Mouse (Mus musculus) forebrain, embryonic 13.5 days (tissue): ENCODE measurements around the gene Ctrc. TPM values are rescaled to one million over a fixed set of nuclear protein-coding genes. Genes with fewer than 3 reads are reported as not detected.

Experiments used
- ATAC-seq: fragments of 200-750 bp; cut with Nextera tagmentation; 2 replicates; pipeline ENCODE4 v1.8.0; 2017
- H3K27ac ChIP-seq: fragments of 300-500 bp; sonication (generic); 2 replicates; pipeline ENCODE4 v1.5.1; 2015; ENCODE audit warnings: inconsistent platforms, mild to moderate bottlenecking, moderate library complexity
- H3K27me3 ChIP-seq: fragments of 300-500 bp; sonication (generic); 2 replicates; pipeline ENCODE4 v1.6.1; 2015; ENCODE audit warnings: mild to moderate bottlenecking, inconsistent platforms
- H3K36me3 ChIP-seq: fragments of 300-500 bp; sonication (generic); 2 replicates; pipeline ENCODE4 v1.6.1; 2015; ENCODE audit warnings: mild to moderate bottlenecking, inconsistent platforms; ENCODE audit not compliant: poor library complexity, severe bottlenecking
- H3K4me1 ChIP-seq: fragments of 300-500 bp; sonication (generic); 2 replicates; pipeline ENCODE4 v1.6.1; 2015; ENCODE audit warnings: inconsistent platforms
- H3K4me2 ChIP-seq: fragments of 300-500 bp; sonication (generic); 2 replicates; pipeline ENCODE4 v1.6.1; 2015; ENCODE audit warnings: inconsistent platforms, mild to moderate bottlenecking, moderate library complexity
- H3K4me3 ChIP-seq: fragments of 300-500 bp; sonication (generic); 2 replicates; pipeline ENCODE4 v1.5.1; 2015; ENCODE audit warnings: mild to moderate bottlenecking, inconsistent platforms
- H3K9ac ChIP-seq: fragments of 300-500 bp; sonication (generic); 2 replicates; pipeline ENCODE4 v1.6.1; 2015; ENCODE audit warnings: mild to moderate bottlenecking, inconsistent platforms
- H3K9me3 ChIP-seq: fragments of 300-500 bp; sonication (generic); replicated peaks from 2 replicates; pipeline ENCODE4 v1.6.1; 2016; ENCODE audit warnings: inconsistent platforms
- WGBS: fragments of 180-500 bp; shearing (Covaris S2); methylation state at CpG from one replicate; pipeline ENCODE4 v1.1.7; 2015; 5-methylcytosine and 5-hydroxymethylcytosine counted together
- polyA plus RNA-seq: library from polyadenylated mRNA; unstranded; fragments of >200 nt; fragmentation: Nextera tagmentation; extraction: Ambion mirVana; gene quantifications from 2 replicates; pipeline ENCODE4 v1.2.1, GENCODE M21; 2015

Ctrc gene
- polyA plus RNA-seq, 1 experiment from 2014 or later, result not detected

DNA sequence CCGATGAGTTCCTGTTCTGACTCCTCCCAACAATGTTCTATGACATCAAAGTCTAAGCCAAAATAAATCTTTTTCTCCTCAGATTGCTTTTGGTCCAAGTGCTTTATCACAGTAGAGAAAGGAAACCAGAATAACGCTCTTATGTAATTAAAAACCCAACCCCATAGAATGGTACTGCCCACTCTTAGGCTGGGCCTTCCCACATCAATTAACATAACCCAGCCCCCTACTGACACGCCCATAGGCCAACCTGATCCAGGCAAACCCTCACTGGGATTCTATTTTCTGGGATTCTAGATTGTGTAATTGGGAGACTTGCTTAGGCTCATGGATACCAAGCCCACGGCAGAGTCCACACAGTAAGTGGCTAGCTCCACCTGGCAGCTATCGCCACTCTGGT, 18.8 kb upstream of the Ctrc start:
- Histone ChIP-seq H3K4me3 (no peak overlapping the region), H3K27me3 (no peaks in the 10 kb centered on the region), H3K27ac (peak overlapping the region; percentile 4; the same call in 1 of the 2 replicates), H3K9me3 (no peaks in the 10 kb centered on the region), H3K4me2 (no peak overlapping the region), H3K36me3 (peaks cover 38% of the 10 kb centered on the region), H3K4me1 (peaks cover 41% of the 10 kb centered on the region), H3K9ac (no peak overlapping the region)
- 95% methylated on average over 5 of the region's 5 CpGs for WGBS
- ATAC-seq, result no peak

DNA sequence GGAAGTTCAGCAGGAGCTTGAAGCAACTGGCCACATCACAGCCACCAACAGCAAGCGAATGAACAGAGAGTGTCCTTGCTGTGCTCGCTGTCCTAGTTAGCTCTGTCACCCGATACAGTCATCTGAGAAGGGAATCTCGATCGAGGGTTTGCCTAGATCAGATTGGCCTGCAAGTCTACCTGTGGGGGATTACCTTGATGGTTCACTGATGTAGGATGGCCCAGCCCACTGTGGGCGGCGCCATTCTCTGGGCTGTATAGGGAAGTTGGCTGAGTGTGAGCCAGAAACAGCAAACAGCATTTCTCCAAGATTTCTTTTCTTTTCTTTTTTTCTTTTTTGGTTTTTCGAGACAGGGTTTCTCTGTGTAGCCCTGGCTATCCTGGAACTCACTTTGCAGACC, 18.3 kb upstream of the Ctrc start:
- no peak overlapping the region for H3K9ac ChIP-seq

DNA sequence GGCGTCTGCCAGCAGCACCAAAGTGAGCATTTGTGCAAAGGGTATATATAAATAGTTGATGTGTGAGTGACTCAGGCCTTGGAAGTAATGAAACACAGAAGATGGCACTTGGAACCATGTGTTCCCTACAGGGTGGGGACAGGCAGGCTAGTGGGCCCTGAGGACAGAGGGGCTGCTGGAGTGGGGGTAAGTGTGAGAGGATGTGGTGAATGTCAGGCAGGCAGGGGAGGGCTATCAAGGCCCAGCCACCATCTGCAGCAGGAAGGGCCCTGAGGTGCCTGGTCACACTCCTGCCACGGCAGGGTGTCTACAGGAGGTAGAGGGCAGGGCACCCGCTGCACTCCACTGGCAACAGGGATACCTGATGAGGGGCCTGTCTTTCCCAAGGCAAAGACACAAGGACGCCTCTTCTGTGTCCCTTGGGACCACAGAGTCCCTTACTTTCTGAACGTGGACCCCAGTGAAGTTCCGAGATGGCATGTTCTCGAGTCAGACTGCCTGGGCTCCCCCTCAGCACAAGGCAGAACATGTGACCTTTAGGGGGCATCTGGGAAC, 17.6 kb upstream of the Ctrc start:
- Histone ChIP-seq H3K9me3 (no peaks in the 10 kb centered on the region), H3K27ac (no peak overlapping the region), H3K36me3 (peaks cover 51% of the 10 kb centered on the region), H3K4me1 (peaks cover 31% of the 10 kb centered on the region), H3K9ac (no peak overlapping the region), H3K4me2 (no peak overlapping the region), H3K4me3 (no peak overlapping the region), H3K27me3 (no peaks in the 10 kb centered on the region)
- no peak for ATAC-seq
- WGBS, result 92% methylated on average over 7 of the region's 7 CpGs

More for the DNA sequence above, 18.3 kb upstream of the Ctrc start:
- H3K4me2 ChIP-seq, result no peak overlapping the region
- H3K4me1 ChIP-seq, result peaks cover 36% of the 10 kb centered on the region
- ATAC-seq, result no peak
- H3K9me3 ChIP-seq, result no peaks in the 10 kb centered on the region
- 92% methylated on average over 8 of the region's 8 CpGs for WGBS
- H3K27ac ChIP-seq, result no peak overlapping the region
- H3K36me3 ChIP-seq, result peaks cover 43% of the 10 kb centered on the region
- H3K4me3 ChIP-seq, result no peak overlapping the region
- H3K27me3 ChIP-seq, result no peaks in the 10 kb centered on the region

DNA sequence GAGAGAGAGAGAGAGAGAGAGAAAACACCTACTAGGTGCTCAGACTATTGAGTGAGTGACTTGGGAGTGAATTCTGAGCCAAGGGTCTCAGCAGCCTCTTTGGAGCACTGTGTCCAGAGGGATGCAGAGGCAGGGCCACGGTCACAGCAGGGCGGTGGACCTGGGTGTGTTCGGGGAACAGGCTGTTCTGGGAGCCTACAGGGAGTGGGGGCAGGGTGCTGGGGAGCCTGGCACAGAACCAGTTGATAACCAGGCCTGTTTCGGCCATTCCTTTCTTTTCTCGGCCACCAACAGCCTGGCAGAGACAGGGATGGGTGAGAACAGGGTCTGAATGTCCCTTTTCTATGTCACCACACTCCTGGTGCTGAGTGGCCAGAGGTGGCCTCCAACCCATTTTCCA, 16.7 kb upstream of the Ctrc start:
- H3K9ac ChIP-seq, result no peak overlapping the region
- WGBS, result 88% methylated on average over 5 of the region's 5 CpGs
- no peak overlapping the region for H3K4me3 ChIP-seq
- H3K4me1 ChIP-seq, result peaks cover 24% of the 10 kb centered on the region
- no peaks in the 10 kb centered on the region for H3K27me3 ChIP-seq
- no peak overlapping the region for H3K4me2 ChIP-seq
- no peaks in the 10 kb centered on the region for H3K9me3 ChIP-seq
- peaks cover 54% of the 10 kb centered on the region for H3K36me3 ChIP-seq
- ATAC-seq, result no peak
- no peak overlapping the region for H3K27ac ChIP-seq

DNA sequence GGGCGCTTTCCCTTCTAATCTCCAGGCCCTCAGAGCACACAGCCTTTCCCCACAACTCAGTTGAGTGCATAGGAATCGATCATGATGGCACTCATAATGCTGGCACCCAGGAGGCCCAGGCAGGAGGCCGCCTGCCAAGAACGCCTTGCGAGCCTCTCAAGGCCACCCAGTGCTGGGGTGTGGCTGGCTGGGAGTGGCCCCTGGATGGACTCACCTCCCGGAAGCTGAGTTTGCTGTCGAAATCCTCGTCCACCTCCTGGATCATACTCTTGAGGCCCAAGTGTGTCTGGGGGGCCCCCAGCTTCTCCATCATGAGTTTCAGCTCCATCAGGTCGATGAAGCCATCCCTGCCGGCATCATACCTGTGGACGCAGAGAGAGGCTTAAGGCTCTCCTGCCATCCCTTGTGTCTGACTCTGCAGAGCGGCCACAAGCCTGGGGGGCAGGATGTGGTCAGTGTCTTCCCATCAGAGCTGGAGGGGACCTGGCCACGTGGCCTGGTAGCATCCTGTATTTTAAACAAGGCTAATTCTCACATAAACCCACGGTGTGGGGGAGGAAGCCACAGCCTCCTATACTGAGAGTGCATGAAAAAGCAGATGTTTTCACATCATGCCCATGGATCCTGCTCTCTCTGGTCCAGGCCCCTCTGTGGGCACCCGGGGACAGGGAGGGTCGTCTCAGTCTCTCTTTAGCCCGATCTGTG, 15.6 kb upstream of the Ctrc start:
- Histone ChIP-seq H3K9ac (no peak overlapping the region), H3K27ac (no peak overlapping the region), H3K27me3 (no peaks in the 10 kb centered on the region), H3K4me1 (peaks cover 17% of the 10 kb centered on the region), H3K36me3 (peaks cover 54% of the 10 kb centered on the region), H3K4me2 (no peak overlapping the region), H3K9me3 (no peaks in the 10 kb centered on the region), H3K4me3 (no peak overlapping the region)
- WGBS, result 93% methylated on average over 17 of the region's 17 CpGs
- ATAC-seq, result no peak

DNA sequence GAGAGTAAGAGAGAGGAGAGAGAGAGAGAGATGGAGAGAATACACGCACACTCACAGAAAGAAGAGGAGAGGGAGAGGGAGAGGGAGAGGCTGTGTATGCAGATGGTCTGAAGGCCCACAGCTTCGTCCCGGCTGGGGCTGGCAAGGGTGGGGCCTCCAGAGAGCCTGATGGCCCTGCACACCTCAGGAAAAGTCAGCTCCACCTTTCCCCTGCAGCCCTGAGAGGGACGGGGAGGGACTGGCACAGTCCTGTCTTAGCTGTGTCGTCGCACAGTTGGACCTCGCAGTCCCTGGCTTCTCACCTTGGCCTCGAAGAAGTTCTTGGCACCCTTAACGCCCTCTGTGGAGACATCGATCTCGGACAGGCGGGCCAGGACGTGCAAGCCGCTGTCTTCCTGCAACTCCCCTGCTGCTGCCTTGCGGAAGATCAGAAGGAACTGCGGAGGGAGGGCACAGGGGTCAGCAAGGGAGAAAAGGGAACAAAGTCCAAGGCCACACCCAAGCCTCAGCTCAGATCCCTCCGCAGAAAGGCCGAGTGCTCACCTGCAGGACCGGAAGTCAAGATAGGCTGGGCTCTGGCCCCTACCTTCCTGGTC, 14.2 kb upstream of the Ctrc start:
- no peak for ATAC-seq
- WGBS, result 78% methylated on average over 19 of the region's 19 CpGs
- no peaks in the 10 kb centered on the region for H3K27me3 ChIP-seq

DNA sequence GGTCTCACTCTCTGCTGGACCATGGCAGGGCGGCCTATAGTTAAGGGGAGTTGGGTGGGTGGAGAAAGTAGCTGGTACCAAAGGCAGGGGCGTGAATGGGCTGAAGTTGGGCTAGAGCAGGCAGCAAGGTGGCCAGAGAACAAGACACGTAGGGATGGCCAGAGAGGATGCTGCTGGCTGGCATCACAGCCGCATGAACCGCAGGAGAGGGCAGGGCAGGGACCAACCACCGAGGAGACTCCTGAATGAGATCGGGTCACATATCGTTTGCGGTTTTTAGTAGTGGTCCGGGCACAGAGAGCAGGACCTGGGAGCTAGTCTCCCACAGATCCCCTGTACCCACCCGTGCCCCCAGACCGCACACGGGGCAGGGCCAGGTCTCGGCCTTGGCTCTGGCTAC, 13.2 kb upstream of the Ctrc start:
- peaks cover 40% of the 10 kb centered on the region for H3K36me3 ChIP-seq
- WGBS, result 92% methylated on average over 14 of the region's 14 CpGs
- no peak overlapping the region for H3K4me2 ChIP-seq
- no peaks in the 10 kb centered on the region for H3K9me3 ChIP-seq
- H3K4me1 ChIP-seq, result peaks cover 5% of the 10 kb centered on the region; the same call in 1 of the 2 replicates
- ATAC-seq, result no peak
- no peaks in the 10 kb centered on the region for H3K27me3 ChIP-seq
- no peak overlapping the region for H3K4me3 ChIP-seq
- no peak overlapping the region for H3K9ac ChIP-seq
- no peak overlapping the region for H3K27ac ChIP-seq

More for the DNA sequence above, 14.2 kb upstream of the Ctrc start:
- H3K9me3 ChIP-seq, result no peaks in the 10 kb centered on the region
- H3K4me3 ChIP-seq, result no peak overlapping the region
- peaks cover 46% of the 10 kb centered on the region for H3K36me3 ChIP-seq
- no peak overlapping the region for H3K27ac ChIP-seq
- no peak overlapping the region for H3K4me2 ChIP-seq
- no peak overlapping the region for H3K9ac ChIP-seq
- peaks cover 5% of the 10 kb centered on the region; the same call in 1 of the 2 replicates for H3K4me1 ChIP-seq

DNA sequence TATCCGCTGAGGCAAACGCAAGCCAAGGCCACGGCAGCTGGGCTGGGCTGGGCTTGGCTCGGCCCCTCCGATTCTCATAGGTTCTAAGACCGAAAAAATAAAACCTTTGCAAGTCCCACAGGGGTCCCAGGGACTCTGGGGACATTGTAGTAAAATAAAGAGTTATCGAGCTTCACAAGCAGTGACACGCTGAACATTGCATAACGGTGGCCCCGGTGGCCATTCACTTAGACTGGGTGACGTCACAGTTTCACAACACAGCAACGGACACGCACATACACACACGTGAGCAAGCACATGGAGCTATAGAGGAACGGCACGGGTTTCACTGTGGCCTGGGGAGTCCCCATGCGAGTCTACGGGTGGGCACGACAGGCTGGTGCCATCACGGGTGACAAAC, 12.3 kb upstream of the Ctrc start:
- Histone ChIP-seq H3K4me2 (no peak overlapping the region), H3K4me3 (no peak overlapping the region), H3K9ac (no peak overlapping the region), H3K27ac (peak overlapping the region; percentile 48; the same call in 1 of the 2 replicates), H3K4me1 (peaks cover 5% of the 10 kb centered on the region; the same call in 1 of the 2 replicates), H3K27me3 (no peaks in the 10 kb centered on the region), H3K36me3 (peaks cover 39% of the 10 kb centered on the region), H3K9me3 (no peaks in the 10 kb centered on the region)
- WGBS, result 91% methylated on average over 20 of the region's 20 CpGs
- ATAC-seq, result no peak

DNA sequence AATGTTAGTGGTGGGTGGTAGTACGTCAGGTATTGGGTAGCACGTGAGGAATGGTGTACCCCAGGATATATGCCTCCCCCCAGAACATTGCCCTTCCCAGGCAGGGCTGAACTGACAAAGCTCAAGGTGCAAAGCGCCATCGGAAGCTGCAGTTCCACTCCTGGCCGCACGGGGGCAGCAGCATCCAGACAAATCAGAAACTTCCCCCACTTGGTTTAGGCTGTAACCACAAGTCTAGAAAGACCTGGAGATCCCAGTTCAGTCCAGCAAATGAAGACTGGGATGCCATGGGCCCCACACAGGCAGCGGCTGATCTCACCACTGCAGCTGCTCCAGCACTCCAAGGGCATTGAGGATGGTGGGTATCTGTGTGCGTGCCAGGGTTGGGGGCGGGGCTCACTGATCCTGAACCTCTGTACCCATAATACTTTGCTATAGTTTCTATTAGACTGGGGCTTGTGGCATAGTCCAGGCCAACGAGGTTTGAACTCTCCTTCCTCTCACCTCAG, 11.3 kb upstream of the Ctrc start:
- ATAC-seq, result peak; percentile 86
- Histone ChIP-seq H3K4me3 (no peak overlapping the region), H3K9ac (no peak overlapping the region), H3K27ac (peak overlapping the region; percentile 7; the same call in 1 of the 2 replicates), H3K36me3 (peaks cover 39% of the 10 kb centered on the region), H3K4me2 (no peak overlapping the region), H3K27me3 (no peaks in the 10 kb centered on the region), H3K4me1 (peaks cover 5% of the 10 kb centered on the region; the same call in 1 of the 2 replicates), H3K9me3 (no peaks in the 10 kb centered on the region)
- 14% methylated on average over 10 of the region's 10 CpGs for WGBS

DNA sequence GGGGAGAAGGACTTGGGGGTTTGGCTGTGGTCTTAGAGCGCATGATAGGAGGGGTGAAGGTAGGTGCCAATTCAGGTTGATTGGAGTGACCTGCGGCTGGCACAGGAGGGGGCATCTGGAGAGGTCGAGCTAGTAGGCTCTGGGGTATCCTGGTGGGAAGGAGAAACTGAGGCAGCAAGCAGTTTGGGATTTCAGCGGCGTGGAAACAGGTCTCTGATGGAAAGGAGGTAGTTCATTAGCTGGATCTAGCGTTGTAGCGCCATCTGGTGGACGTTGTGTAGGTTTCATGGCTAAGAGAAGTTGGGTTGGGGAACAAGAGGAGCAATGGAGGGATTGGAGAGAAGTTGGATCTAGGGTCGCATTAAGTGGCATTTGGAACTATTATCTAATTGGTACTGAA, 7.3 kb upstream of the Ctrc start:
- Histone ChIP-seq H3K9ac (no peak overlapping the region), H3K27me3 (no peaks in the 10 kb centered on the region), H3K4me1 (peaks cover 5% of the 10 kb centered on the region; the same call in 1 of the 2 replicates), H3K27ac (no peak overlapping the region), H3K9me3 (no peaks in the 10 kb centered on the region), H3K4me2 (no peak overlapping the region), H3K4me3 (no peak overlapping the region), H3K36me3 (no peaks in the 10 kb centered on the region)
- 72% methylated on average over 9 of the region's 9 CpGs for WGBS
- no peak for ATAC-seq

DNA sequence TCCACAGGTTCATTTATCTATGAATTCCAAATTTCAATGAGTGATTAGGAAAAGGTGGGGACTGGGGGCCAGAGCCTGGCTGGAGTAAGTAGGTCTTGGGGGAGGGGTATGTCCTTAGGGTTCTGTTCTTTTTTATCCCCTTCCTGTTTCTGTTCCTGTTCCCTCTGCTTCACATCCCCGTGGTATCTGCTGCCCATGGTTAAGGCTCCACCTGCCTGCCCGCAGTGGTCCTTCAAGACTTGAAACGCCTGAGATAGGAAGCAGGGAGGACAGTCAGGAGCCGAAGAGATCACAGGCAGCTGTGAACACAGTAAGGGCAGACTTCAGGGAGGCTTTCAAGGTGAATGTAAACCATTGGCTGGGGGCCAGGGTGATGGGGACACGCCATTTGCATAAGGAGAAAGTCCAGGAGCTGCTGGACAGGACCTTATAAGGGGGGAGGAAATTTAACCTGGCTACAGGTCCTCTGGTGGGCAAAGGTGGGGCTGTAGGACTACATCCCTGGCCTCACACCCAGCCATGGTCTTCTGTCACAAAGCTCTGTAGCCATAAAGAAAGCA, 11.5 kb downstream of the Ctrc start:
- Histone ChIP-seq H3K27ac (no peak overlapping the region), H3K4me3 (no peak overlapping the region), H3K9ac (no peak overlapping the region), H3K9me3 (no peaks in the 10 kb centered on the region), H3K4me2 (no peak overlapping the region), H3K36me3 (no peaks in the 10 kb centered on the region), H3K27me3 (no peaks in the 10 kb centered on the region), H3K4me1 (no peaks in the 10 kb centered on the region)
- 71% methylated on average over 5 of the region's 5 CpGs for WGBS
- ATAC-seq, result no peak

DNA sequence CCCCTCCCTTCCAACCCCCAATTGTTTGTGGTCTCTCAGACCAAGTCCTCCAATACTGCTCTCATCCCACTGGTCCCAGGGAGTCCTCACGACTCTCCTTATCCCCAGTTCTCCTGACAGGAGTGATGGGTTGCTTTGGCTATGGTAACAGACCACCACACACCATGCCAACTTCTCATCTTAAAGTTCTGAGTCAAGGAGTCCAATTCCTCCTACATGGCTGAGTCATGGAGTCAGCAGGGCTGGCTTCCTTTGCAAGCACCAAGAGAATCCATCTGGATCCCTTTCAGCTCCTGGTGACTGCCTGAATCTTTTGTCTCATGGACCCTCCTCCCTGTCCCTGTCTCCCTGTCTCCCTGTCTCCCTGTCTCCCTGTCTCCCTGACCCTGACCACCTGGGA, 12.2 kb downstream of the Ctrc start:
- Histone ChIP-seq H3K9me3 (no peaks in the 10 kb centered on the region), H3K27me3 (no peaks in the 10 kb centered on the region), H3K4me1 (no peaks in the 10 kb centered on the region), H3K9ac (no peak overlapping the region), H3K27ac (no peak overlapping the region), H3K4me2 (no peak overlapping the region), H3K36me3 (no peaks in the 10 kb centered on the region), H3K4me3 (no peak overlapping the region)
- 48% methylated on average over 1 of the region's 1 CpGs for WGBS
- no peak for ATAC-seq
